Comparison of ENCODE assay signal across 23 mouse cellular contexts in the genomic region with DNA sequence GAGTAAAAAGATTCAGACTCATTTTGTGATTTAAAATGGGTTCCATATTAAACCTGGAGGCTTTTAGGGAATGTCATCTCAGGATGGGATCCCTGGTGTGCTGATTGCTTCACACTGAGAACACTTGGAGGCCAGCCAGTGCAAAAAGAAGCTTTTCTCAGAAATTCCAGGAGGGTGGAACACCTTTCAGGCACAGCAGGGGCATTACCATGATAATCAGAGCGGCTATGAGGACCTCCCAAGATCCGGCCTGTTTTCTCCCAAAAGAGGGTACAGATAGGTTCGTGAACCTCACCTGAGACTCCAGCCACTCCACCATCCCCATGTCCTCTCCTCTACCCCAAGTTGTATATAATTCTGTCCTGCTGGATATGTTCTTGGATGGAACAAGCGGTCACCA. TPM values are rescaled to one million over a fixed set of nuclear protein-coding genes. Genes with fewer than 3 reads are reported as not detected.
DNase-seq lines count a peak whose midpoint lies in the region; TF ChIP-seq lines count a peak whose summit lies in the region.
"Had no signal": no experiment of that assay in that cellular context is flagged by ENCODE, and none has a peak within 500 bp of the region (broad histone marks: within the 10 kb centered on the region; RNA-seq: fewer than 3 reads in every experiment).

No protein-coding gene starts in this region.

- no peak overlapping the region for H3K9ac ChIP-seq in ES-Bruce4 (ENCODE audit: low read depth, poor library complexity, severe bottlenecking)
- no peak overlapping the region for H3K9ac ChIP-seq in ES-E14 (ENCODE audit: insufficient read depth, low read depth, low read length, poor library complexity, severe bottlenecking)
- H3K9ac ChIP-seq: embryonic facial prominence, embryonic 13.5 days; forebrain, embryonic 12.5 days; forebrain, postnatal 0 days; hindbrain, embryonic 14.5 days; intestine, embryonic 15.5 days had no signal

- H3K4me1 ChIP-seq in ES-Bruce4 (ENCODE audit: control insufficient read depth, insufficient read depth, low read length) (peaks cover 7% of the 10 kb centered on the region), ES-E14 (ENCODE audit: control insufficient read depth in 2 of 2, insufficient read depth in 2 of 2, low read length in 2 of 2, poor library complexity in 1 of 2) (peaks cover 13 to 24% of the 10 kb centered on the region in 2 experiments)
- peaks cover 29% of the 10 kb centered on the region; the same call in 1 of the 2 replicates for H3K4me1 ChIP-seq in cerebellum, adult 2 months (ENCODE audit: control insufficient read depth, insufficient read depth, low read length)
- H3K4me1 ChIP-seq in embryonic facial prominence, embryonic 10.5 days, result peaks cover 14% of the 10 kb centered on the region

- TF ChIP-seq CTCF in ES-Bruce4 (IDR thresholded peaks at IDR 0.05; ENCODE audit: low read depth, low read length), result no peak
- no peak for TF ChIP-seq CTCF in cerebellum, adult 2 months (IDR thresholded peaks at IDR 0.05; ENCODE audit: borderline replicate concordance, insufficient read depth, low read depth, low read length)

- TF ChIP-seq EP300 in ES-Bruce4 (IDR thresholded peaks at IDR 0.05; ENCODE audit: insufficient read depth, low read depth, low read length), result peak; percentile 86

- H3K36me3 ChIP-seq in ES-Bruce4 (ENCODE audit: control insufficient read depth, insufficient read depth, low read length, poor library complexity, severe bottlenecking) (no peaks in the 10 kb centered on the region), ES-E14 (ENCODE audit: control insufficient read depth, insufficient read depth, low read length, poor library complexity, severe bottlenecking) (no peaks in the 10 kb centered on the region)
- no peaks in the 10 kb centered on the region for H3K36me3 ChIP-seq in embryonic facial prominence, embryonic 10.5 days (replicated peaks)
- H3K36me3 ChIP-seq: embryonic facial prominence, embryonic 13.5 days; forebrain, embryonic 12.5 days; intestine, embryonic 15.5 days had no signal

- no peak for TF ChIP-seq POLR2A in ES-Bruce4 (IDR thresholded peaks at IDR 0.05; ENCODE audit: insufficient read depth, low read length)
- TF ChIP-seq POLR2A in cerebellum, adult 2 months (IDR thresholded peaks at IDR 0.05; ENCODE audit: borderline replicate concordance, insufficient read depth, low read length), result no peak

- peak; percentile 50 to 56 for DNase-seq in cerebellum, adult 18-20 months
- no peak for DNase-seq in cerebellum, postnatal 4 days (ENCODE audit: low spot score in 2 of 2)
- DNase-seq in ES-E14 (ENCODE audit: low read depth, low spot score), result peak; percentile 70
- DNase-seq in cerebellum, adult 2 months, result peak; percentile 44 to 56
- no peak for DNase-seq in thymus, postnatal 10 days (ENCODE audit: low spot score in 2 of 2)
- no peak for DNase-seq in embryonic facial prominence, embryonic 10.5 days (ENCODE audit: low spot score)
- no peak for DNase-seq in frontal cortex, postnatal 25 days (ENCODE audit: low spot score in 2 of 2)
- DNase-seq: adrenal gland, postnatal 10 days; forebrain, postnatal 0 days; gastrocnemius, adult 2 months; gastrocnemius, postnatal 36 days; heart, postnatal 10 days; kidney, adult 18-20 months had no signal

- H3K9me3 ChIP-seq in ES-Bruce4 (replicated peaks; ENCODE audit: control insufficient read depth, insufficient read depth, low read length, poor library complexity, severe bottlenecking) (peaks cover 7% of the 10 kb centered on the region), ES-E14 (ENCODE audit: control insufficient read depth, insufficient read depth, low read depth, low read length) (no peaks in the 10 kb centered on the region)
- H3K9me3 ChIP-seq in embryonic facial prominence, embryonic 10.5 days, result no peaks in the 10 kb centered on the region
- H3K9me3 ChIP-seq: embryonic facial prominence, embryonic 13.5 days; forebrain, embryonic 12.5 days; intestine, embryonic 15.5 days had no signal

- no peak overlapping the region for H3K4me3 ChIP-seq in ES-Bruce4 (ENCODE audit: low read depth, low read length)
- no peak overlapping the region for H3K4me3 ChIP-seq in ES-E14 (ENCODE audit: insufficient read depth in 1 of 2, low read depth in 1 of 2, low read length in 2 of 2, poor library complexity in 1 of 2, severe bottlenecking in 1 of 2)
- no peak overlapping the region for H3K4me3 ChIP-seq in cerebellum, adult 2 months (replicated peaks; ENCODE audit: insufficient read depth, low read depth, low read length)
- H3K4me3 ChIP-seq in embryonic facial prominence, embryonic 10.5 days, result no peak overlapping the region
- H3K4me3 ChIP-seq: embryonic facial prominence, embryonic 13.5 days; forebrain, embryonic 12.5 days; gastrocnemius, adult 2 months; intestine, embryonic 15.5 days had no signal

- WGBS in cerebellum, adult 2 months, result 38% methylated on average over 4 of the region's 4 CpGs
- 81% methylated on average over 4 of the region's 4 CpGs for WGBS in embryonic facial prominence, embryonic 10.5 days

- peak overlapping the region; percentile 99 for H3K27ac ChIP-seq in ES-Bruce4 (ENCODE audit: insufficient read depth, low read length)
- H3K27ac ChIP-seq in ES-E14 (ENCODE audit: insufficient read depth, low read depth, low read length, poor library complexity, severe bottlenecking), result peak overlapping the region; percentile 96
- H3K27ac ChIP-seq in cerebellum, adult 2 months (ENCODE audit: insufficient read depth, low read length), result no peak overlapping the region
- H3K27ac ChIP-seq in embryonic facial prominence, embryonic 10.5 days (replicated peaks), result no peak overlapping the region
- H3K27ac ChIP-seq: embryonic facial prominence, embryonic 13.5 days; forebrain, embryonic 12.5 days; gastrocnemius, adult 2 months; hindbrain, embryonic 14.5 days; intestine, embryonic 15.5 days had no signal

- no peaks in the 10 kb centered on the region for H3K27me3 ChIP-seq in ES-Bruce4 (ENCODE audit: control insufficient read depth, insufficient read depth, low read length, poor library complexity, severe bottlenecking)
- no peaks in the 10 kb centered on the region for H3K27me3 ChIP-seq in cerebellum, adult 2 months (ENCODE audit: control insufficient read depth, insufficient read depth, low read length)
- no peaks in the 10 kb centered on the region for H3K27me3 ChIP-seq in embryonic facial prominence, embryonic 10.5 days (replicated peaks; ENCODE audit: low read depth, poor library complexity, severe bottlenecking)
- H3K27me3 ChIP-seq: embryonic facial prominence, embryonic 13.5 days; forebrain, embryonic 12.5 days; intestine, embryonic 15.5 days had no signal

- in situ Hi-C loops in ES-E14 (cut with MboI; ENCODE audit: low sequenced_read_pairs in 2 of 2, unreplicated experiment in 2 of 2), result no loop called here

TF ChIP-seq in ES-E14, 5 proteins besides CTCF, POLR2A, EP300 and RAD21:
- TF ChIP-seq ZNF384 (IDR thresholded peaks at IDR 0.05; ENCODE audit: low read depth, low read length) (no peak), CHD2 (IDR thresholded peaks at IDR 0.05; ENCODE audit: low read depth, low read length) (0 out of 2 replicates have a peak, but pooled peaks have one; percentile 29)

RNA-seq across cellular contexts. Expression of gene Gm10322, which starts 57.3 kb away (rescaled TPM):
- polyA plus RNA-seq in ES-Bruce4 (2011; ENCODE audit: insufficient read depth, insufficient read length, low read depth, missing spikeins), result not detected in 2 replicates
- 1.5 TPM in 1 of 2 replicates, not detected in the other for total RNA-seq in ES-E14 (2012; rRNA removed)
- polyA plus RNA-seq in cerebellum, adult 2 months (2012; rRNA removed), result not detected in 2 replicates
- polyA plus RNA-seq in embryonic facial prominence, embryonic 10.5 days (2016; fragmentation: Nextera tagmentation; extraction: Ambion mirVana), result not detected in 2 replicates
- total RNA-seq: adrenal gland, postnatal 10 days; adrenal gland, postnatal 4 days; common myeloid progenitor, adult 5-6 weeks; forebrain, postnatal 0 days; gastrocnemius, adult 2 months; gastrocnemius, postnatal 36 days; heart, postnatal 10 days; hematopoietic stem cell, adult 5-6 weeks had no signal
- polyA plus RNA-seq: embryonic facial prominence, embryonic 13.5 days; forebrain, embryonic 12.5 days; forebrain, postnatal 0 days; heart, embryonic 14.5 days; hindbrain, embryonic 14.5 days; intestine, embryonic 15.5 days; kidney, embryonic 16.5 days had no signal

RNA-seq across cellular contexts. Expression of gene Mcu, which starts 57.9 kb away (rescaled TPM):
- 19.7 and 26.0 TPM in 2 replicates for polyA plus RNA-seq in ES-Bruce4 (2011; ENCODE audit: insufficient read depth, insufficient read length, low read depth, missing spikeins)
- total RNA-seq in ES-E14 (2012; rRNA removed), result 12.3 and 13.6 TPM in 2 replicates
- 32.4 and 34.1 TPM in 2 replicates for polyA plus RNA-seq in cerebellum, adult 2 months (2012; rRNA removed)
- polyA plus RNA-seq in embryonic facial prominence, embryonic 10.5 days (2016; fragmentation: Nextera tagmentation; extraction: Ambion mirVana), result 17.4 and 19.4 TPM in 2 replicates

Comparison
In these comparisons a context has a peak if more than half of its experiments do, and no peak if none do; other contexts are left out.
1. DNase-seq: peak in cerebellum, adult 18-20 months (2 of 2), ES-E14 (single experiment) and cerebellum, adult 2 months (2 of 2); none in cerebellum, postnatal 4 days (0 of 2), thymus, postnatal 10 days (0 of 2), embryonic facial prominence, embryonic 10.5 days (single experiment) and frontal cortex, postnatal 25 days (0 of 2).
2. H3K27ac ChIP-seq: peak in ES-Bruce4 (single experiment) and ES-E14 (single experiment); none in cerebellum, adult 2 months (single experiment) and embryonic facial prominence, embryonic 10.5 days (single experiment).